Mouse (Mus musculus) E14TG2a.4 (cell line): ENCODE measurements around the gene Taar7a.

Experiments used
- CTCF ChIP-seq: conservative IDR thresholded peaks from 2 replicates; pipeline ENCODE4 v1.5.1; 2014; ENCODE audit warnings: low read length
- POU5F1 ChIP-seq: IDR thresholded peaks from 2 replicates; pipeline ENCODE4 v1.6.1; 2014; ENCODE audit warnings: low read length, borderline replicate concordance

DNA sequence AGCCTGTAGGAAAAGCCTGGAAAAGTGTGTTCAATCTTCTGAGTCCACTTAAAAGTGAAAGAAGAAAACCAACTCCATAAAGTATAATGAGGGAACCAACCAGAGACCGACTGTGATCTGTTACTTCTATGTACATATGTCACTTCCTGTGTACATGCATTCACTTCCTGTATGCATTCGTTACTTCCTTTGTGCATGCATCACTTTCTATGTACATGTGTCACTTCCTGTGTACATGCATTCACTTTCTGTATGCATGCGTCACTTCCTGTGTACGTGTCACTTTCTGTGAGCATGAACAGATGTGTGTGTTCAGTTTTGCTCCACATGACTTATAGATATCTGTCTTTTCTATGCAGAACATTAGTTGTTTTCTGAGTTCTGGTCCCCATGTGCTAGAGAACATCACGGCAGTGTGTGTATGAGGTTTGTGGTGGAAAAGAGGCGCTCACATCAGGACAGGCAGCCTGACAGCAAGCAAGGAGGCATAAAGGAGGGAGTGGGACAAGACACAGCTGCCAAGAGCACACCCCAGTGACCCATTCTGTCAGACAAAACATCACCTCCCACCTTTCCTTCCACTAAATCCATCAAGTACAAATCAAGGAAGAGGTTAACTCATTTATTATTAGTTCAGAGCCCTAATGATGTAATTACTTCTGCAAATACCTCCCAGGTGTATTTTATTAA lies 28.2 kb downstream of the Taar7a start:
- TF ChIP-seq CTCF = no peak
- TF ChIP-seq POU5F1 = no peak
